Mouse (Mus musculus) gastrocnemius, postnatal 25 days (tissue): ENCODE data around the gene Bzw2. TPM values are rescaled to one million over a fixed set of nuclear protein-coding genes. Genes with fewer than 3 reads are reported as not detected.

Experiments used
- DNase-seq: peaks from one replicate; pipeline ENCODE4 v3.0.0; 2022
- total RNA-seq, 2 experiments: library from RNA; stranded (reverse); gene quantifications; 1 replicate in 1 of 2; 2 replicates in 1 of 2; pipeline ENCODE4 v1.2.3; 2021

The Bzw2 gene
- total RNA-seq, 2 experiments from 2014 or later = 83.3 to 127 TPM

DNA sequence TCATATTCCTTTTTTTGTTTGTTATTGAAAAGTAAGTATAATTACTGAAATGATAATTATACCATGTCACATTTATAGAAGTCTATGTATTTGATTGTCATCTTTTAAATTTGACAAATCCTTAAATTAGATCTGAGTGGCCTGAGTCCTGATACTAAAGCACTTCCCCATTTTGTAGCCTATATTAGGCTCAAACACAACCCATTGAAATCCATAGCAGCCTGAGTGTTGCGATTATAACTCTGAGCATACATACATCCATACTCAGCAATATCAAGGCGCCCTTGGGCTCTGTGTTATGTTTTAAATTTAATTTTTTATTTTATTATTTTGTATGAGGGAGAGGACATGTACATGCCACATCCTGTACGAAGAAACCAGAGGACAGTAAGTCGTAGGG, 87.6 kb downstream of the Bzw2 start:
- no peak for DNase-seq

DNA sequence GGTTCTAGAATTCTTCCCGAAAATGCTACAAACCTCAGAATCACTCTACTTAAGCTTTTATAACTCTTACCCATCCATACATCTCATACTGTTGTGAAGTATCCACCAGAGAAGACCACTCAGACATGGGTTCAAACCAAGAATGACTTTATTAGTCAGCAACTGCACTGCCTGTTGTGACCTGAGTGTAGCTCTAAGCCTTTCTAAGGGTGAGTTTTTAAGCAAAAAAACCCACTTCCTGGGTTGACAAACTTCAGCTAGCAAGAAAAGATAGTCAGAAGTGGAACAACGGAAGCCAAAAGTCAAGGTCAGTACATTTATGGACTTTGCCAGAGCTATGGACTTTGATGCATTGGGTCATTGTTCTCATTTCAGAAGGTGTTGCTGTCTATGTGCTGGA, 90.3 kb downstream of the Bzw2 start:
- no peak for DNase-seq

DNA sequence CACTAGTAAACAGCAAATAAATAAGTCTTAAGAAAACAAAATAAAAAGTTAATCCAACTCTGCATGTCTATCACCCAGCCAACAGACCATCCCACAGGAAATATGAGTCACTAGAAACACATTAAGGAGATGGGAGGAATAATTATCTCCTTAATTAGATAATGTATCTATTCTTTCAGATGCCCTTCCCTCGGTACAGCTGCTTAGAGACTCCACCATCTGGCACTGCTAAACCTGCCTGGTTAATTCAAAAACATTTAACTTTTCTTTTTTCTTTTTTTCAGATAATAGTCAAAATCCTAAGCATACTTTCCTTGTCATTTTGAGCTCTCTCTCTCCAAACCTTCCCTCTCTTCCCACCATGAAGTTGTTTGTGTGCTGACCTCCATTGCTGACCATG, 92.0 kb downstream of the Bzw2 start:
- DNase-seq = no peak

DNA sequence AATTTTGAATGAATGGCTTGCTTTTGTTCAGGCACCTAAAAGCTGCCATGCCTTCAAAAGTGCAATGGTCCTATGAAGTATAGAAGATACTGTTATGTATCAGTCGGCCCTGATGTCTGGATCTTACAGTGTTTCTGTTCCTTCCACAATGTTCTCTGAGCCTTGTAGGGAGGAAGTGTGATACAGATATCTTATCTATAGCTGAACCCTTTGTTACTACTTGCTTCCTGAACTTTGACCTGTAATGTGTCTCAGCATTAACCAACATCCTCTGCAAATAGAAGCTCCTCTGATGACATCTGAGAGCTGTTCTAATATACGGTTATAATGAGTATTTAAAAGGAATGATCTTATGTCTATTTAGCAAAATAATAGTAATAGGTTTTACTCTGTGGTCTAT, 100.2 kb downstream of the Bzw2 start:
- no peak for DNase-seq

DNA sequence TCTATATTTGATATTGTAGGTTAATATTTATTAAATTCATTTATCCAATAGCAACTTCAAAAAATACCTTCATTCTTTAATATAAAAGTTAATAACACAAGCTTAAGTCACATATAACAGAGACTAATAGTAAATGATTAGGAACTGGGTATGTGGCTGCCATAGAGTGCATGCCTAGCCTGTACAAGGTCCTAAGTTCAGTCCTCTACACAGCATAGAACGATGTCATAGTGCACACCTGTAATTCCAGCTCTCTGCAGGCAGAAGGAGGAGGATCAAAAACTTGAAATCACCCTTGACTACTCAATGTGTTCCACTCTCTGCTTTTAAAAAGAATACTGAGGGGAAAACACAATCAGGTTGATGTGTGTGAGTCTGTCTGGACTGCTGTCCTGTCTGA, 107.6 kb downstream of the Bzw2 start:
- DNase-seq = no peak

DNA sequence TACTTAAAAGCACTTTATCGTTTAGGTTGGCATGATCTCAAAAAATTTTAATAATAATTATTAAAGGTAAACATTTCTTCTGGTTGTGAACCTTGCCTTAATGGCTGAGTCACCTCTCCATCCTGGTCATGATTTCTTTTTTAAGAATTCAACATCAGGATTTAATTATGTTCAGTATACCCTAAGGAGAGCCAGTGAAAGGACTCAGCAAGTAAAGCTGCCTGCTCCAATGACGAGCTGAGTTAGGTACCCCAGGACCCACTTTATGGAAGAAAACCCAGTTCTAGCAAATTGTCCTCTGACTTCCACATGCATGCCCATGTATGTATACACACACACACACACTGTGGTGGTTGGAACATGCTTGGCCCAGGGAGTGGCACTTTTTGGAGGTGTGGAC, 110.3 kb downstream of the Bzw2 start:
- DNase-seq = no peak

DNA sequence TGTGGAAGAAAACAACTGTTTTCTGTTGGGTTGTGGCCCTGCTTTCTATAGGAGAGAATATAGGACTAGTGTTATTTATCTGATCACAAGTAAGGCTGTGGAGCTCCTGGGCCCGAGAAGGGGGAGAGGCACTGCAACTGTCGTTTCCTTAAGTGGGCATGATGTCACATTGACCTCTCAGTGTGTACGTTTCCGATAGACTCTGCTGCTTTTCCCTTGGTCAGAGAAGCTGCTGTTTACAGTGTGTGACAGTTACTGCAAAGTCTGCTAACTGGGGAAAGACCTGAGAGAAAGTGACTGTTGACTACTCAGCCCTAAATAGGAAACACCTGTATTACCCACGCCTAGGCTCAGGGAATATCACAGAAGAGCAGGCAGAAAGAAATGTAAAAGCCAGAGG, 111.7 kb downstream of the Bzw2 start:
- DNase-seq = no peak

DNA sequence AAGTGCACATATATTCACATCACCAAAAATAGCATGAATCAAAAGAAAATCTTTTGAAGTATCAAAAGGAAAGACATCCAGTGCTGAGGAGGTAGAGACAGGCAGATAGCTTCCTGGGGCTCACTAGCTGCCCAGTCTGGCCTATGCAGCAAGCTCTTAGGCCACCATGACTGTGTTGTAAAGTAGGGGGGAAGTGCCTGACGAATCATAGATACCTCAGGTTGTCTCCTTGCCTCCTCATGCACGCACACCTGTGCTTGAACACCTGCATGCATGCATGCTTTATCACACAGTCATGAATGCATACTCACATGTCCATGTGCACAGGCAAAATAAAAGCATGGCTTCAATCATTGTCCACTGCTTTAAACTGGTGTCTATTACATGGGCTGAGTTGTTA, 113.2 kb downstream of the Bzw2 start:
- no peak for DNase-seq

DNA sequence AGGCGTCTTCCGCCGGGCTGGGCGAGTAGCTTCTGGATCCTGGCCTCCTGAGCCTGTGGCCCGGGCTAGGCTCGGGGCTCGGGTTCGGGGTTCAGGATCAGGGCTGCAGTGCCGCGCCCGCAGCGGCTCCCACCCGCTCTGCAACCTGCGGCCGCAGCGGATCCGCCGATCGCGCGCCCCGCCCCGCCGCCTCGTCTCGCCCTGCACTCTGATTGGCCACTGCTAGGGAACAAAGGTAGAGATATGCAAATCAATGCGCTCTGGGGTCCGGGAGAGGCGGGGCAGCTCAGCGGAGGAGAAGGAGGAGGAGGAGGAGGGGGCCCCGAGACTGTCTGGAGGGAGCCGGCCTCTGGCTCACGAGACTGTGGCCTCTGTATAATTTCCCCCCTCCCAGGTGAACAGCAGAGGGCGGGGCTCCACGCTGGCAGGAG, 115.5 kb downstream of the Bzw2 start, which contains the start of gene Tspan13:
Tspan13 (minus strand) TSS at position 153 of the 431 bp plus-strand sequence.
- DNase-seq = peak; percentile 85

Other genes with a start within 250 kb of the Bzw2 start
- gene Agr3, start 232.5 kb downstream of the Bzw2 start, total RNA-seq = not detected
- gene Agr2, start 165.2 kb downstream of the Bzw2 start, total RNA-seq = not detected
- 10 to 100 TPM; 21.6 to 26.7 TPM for gene Tspan13, start 115.6 kb downstream of the Bzw2 start, total RNA-seq
- gene Ankmy2, start 966 bp downstream of the Bzw2 start, total RNA-seq = 1 to 10 TPM; 6.3 to 6.4 TPM
- not detected for gene Lrrc72, start 95.3 kb upstream of the Bzw2 start, total RNA-seq
- under 1 TPM; 0.26 to 0.43 TPM for gene Sostdc1, start 156.1 kb upstream of the Bzw2 start, total RNA-seq
- gene Ispd, start 223.4 kb upstream of the Bzw2 start, total RNA-seq = 1 to 10 TPM; 3.2 to 4.2 TPM
- gene D630036H23Rik, start 224.1 kb upstream of the Bzw2 start, total RNA-seq = under 1 TPM; 0.79 to 0.88 TPM